Comparison of ENCODE assay signal across 19 mouse cellular contexts in the genomic region with DNA sequence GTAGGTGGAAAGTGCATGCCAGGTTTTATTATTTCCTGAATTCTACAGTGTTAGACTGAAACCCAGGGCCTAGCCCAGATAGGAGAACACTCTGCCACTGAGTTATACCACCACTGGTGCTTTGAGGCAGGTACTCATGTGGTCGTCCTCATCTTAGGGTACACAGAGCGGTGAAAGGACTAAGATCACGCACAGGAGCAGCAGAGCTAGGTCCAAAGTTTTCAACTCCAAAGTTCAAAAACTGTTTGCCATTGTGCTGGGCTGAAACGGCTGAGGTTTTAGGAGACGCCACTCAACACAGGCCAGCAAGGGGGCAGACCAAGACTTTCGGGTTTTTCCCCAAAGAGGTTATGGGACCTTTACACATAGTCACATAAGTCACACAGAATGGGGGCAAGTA. TPM values are rescaled to one million over a fixed set of nuclear protein-coding genes. Genes with fewer than 3 reads are reported as not detected.
DNase-seq lines count a peak whose midpoint lies in the region; ATAC-seq and TF ChIP-seq lines count a peak whose summit lies in the region.
"Had no signal": no experiment of that assay in that cellular context is flagged by ENCODE, and none has a peak within 500 bp of the region (broad histone marks: within the 10 kb centered on the region; RNA-seq: fewer than 3 reads in every experiment).

No protein-coding gene starts in this region.

- no peak overlapping the region for H3K4me2 ChIP-seq in kidney, embryonic 16.5 days (replicated peaks; ENCODE audit: low read depth, low read length)
- no peak overlapping the region for H3K4me2 ChIP-seq in midbrain, embryonic 12.5 days (replicated peaks)
- H3K4me2 ChIP-seq in midbrain, embryonic 14.5 days (ENCODE audit: low read length): no peak overlapping the region
- H3K4me2 ChIP-seq in liver, embryonic 13.5 days: no peak overlapping the region
- H3K4me2 ChIP-seq: forebrain, embryonic 13.5 days; heart, embryonic 11.5 days; hindbrain, embryonic 15.5 days had no signal

- peak; percentile 84 for DNase-seq in kidney, adult 2 months
- no peak for DNase-seq in midbrain, embryonic 14.5 days
- DNase-seq in liver, embryonic 13.5 days: no peak
- no peak for DNase-seq in cerebellum, postnatal 4 days (ENCODE audit: low spot score in 2 of 2)
- DNase-seq in right cerebral cortex, adult 18-20 months: no peak
- DNase-seq: adrenal gland, postnatal 36 days; cerebellum, adult 2 months; gastrocnemius, postnatal 25 days; heart, postnatal 14 days; layer of hippocampus, postnatal 36 days; left cerebral cortex, postnatal 4 days; thymus, postnatal 4 days had no signal

- peak overlapping the region; percentile 84 for H3K27ac ChIP-seq in kidney, adult 2 months (ENCODE audit: insufficient read depth, low read depth, low read length)
- no peak overlapping the region for H3K27ac ChIP-seq in kidney, embryonic 16.5 days (ENCODE audit: low read length)
- H3K27ac ChIP-seq in midbrain, embryonic 12.5 days (replicated peaks): 0 out of 2 replicates have a peak overlapping the region, but pooled peaks have one; percentile 2
- no peak overlapping the region for H3K27ac ChIP-seq in midbrain, embryonic 14.5 days (replicated peaks; ENCODE audit: low read depth, low read length)
- peak overlapping the region; percentile 67; the same call in 1 of the 2 replicates for H3K27ac ChIP-seq in liver, embryonic 13.5 days
- H3K27ac ChIP-seq: forebrain, embryonic 13.5 days; hindbrain, embryonic 15.5 days had no signal

- WGBS in kidney, adult 2 months: 66% methylated on average over 6 of the region's 6 CpGs
- 78% methylated on average over 6 of the region's 6 CpGs for WGBS in kidney, embryonic 16.5 days
- 89% methylated on average over 6 of the region's 6 CpGs for WGBS in midbrain, embryonic 12.5 days
- WGBS in midbrain, embryonic 14.5 days: 91% methylated on average over 6 of the region's 6 CpGs
- WGBS in liver, embryonic 13.5 days (ENCODE audit: insufficient replicate concordance): 71% methylated on average over 6 of the region's 6 CpGs

- H3K9me3 ChIP-seq in kidney, embryonic 16.5 days (ENCODE audit: low read length): no peaks in the 10 kb centered on the region
- H3K9me3 ChIP-seq in midbrain, embryonic 12.5 days: no peaks in the 10 kb centered on the region
- no peaks in the 10 kb centered on the region for H3K9me3 ChIP-seq in midbrain, embryonic 14.5 days (ENCODE audit: control insufficient read depth, low read length)
- no peaks in the 10 kb centered on the region for H3K9me3 ChIP-seq in liver, embryonic 13.5 days (replicated peaks)
- H3K9me3 ChIP-seq: forebrain, embryonic 13.5 days; hindbrain, embryonic 15.5 days; megakaryocyte, embryonic 14.5 days had no signal

- H3K9ac ChIP-seq in kidney, embryonic 16.5 days (replicated peaks; ENCODE audit: low read length): no peak overlapping the region
- H3K9ac ChIP-seq in midbrain, embryonic 12.5 days (replicated peaks): no peak overlapping the region
- no peak overlapping the region for H3K9ac ChIP-seq in midbrain, embryonic 14.5 days (replicated peaks; ENCODE audit: low read length)
- H3K9ac ChIP-seq in liver, embryonic 13.5 days: no peak overlapping the region
- H3K9ac ChIP-seq: forebrain, embryonic 13.5 days; hindbrain, embryonic 15.5 days had no signal

- H3K4me1 ChIP-seq in kidney, adult 2 months (ENCODE audit: control insufficient read depth, insufficient read depth, low read length): peaks cover 18% of the 10 kb centered on the region
- peaks cover 12% of the 10 kb centered on the region for H3K4me1 ChIP-seq in kidney, embryonic 16.5 days (ENCODE audit: insufficient read depth, low read length)
- H3K4me1 ChIP-seq in midbrain, embryonic 12.5 days: peaks cover 9% of the 10 kb centered on the region; the same call in 1 of the 2 replicates
- H3K4me1 ChIP-seq in midbrain, embryonic 14.5 days (ENCODE audit: control insufficient read depth, insufficient read depth, low read length): no peaks in the 10 kb centered on the region
- peaks cover 26% of the 10 kb centered on the region; the same call in 1 of the 2 replicates for H3K4me1 ChIP-seq in liver, embryonic 13.5 days (replicated peaks)

- no peaks in the 10 kb centered on the region for H3K27me3 ChIP-seq in kidney, adult 2 months (replicated peaks; ENCODE audit: control insufficient read depth, insufficient read depth, low read length)
- H3K27me3 ChIP-seq in kidney, embryonic 16.5 days (ENCODE audit: insufficient read depth, low read length): no peaks in the 10 kb centered on the region
- no peaks in the 10 kb centered on the region for H3K27me3 ChIP-seq in midbrain, embryonic 12.5 days
- no peaks in the 10 kb centered on the region for H3K27me3 ChIP-seq in midbrain, embryonic 14.5 days (ENCODE audit: control insufficient read depth, insufficient read depth, low read length)
- H3K27me3 ChIP-seq in liver, embryonic 13.5 days: peaks cover 40% of the 10 kb centered on the region
- H3K27me3 ChIP-seq: forebrain, embryonic 13.5 days; hindbrain, embryonic 15.5 days had no signal

- no peak for ATAC-seq in kidney, embryonic 16.5 days (ENCODE audit: low FRiP score, low TSS enrichment)
- ATAC-seq in midbrain, embryonic 12.5 days (ENCODE audit: low FRiP score, low read depth): no peak
- no peak for ATAC-seq in midbrain, embryonic 14.5 days (ENCODE audit: low FRiP score, low TSS enrichment)
- ATAC-seq in liver, embryonic 13.5 days (ENCODE audit: low read depth): no peak
- ATAC-seq: forebrain, embryonic 13.5 days; lung, postnatal 0 days had no signal

- no peak for TF ChIP-seq POLR2A in kidney, adult 2 months (IDR thresholded peaks at IDR 0.05; ENCODE audit: low read depth, low read length)

- H3K36me3 ChIP-seq in kidney, adult 2 months (ENCODE audit: control insufficient read depth, insufficient read depth, low read length): no peaks in the 10 kb centered on the region
- no peaks in the 10 kb centered on the region for H3K36me3 ChIP-seq in kidney, embryonic 16.5 days (ENCODE audit: insufficient read depth, low read length)
- H3K36me3 ChIP-seq in midbrain, embryonic 12.5 days: no peaks in the 10 kb centered on the region
- no peaks in the 10 kb centered on the region for H3K36me3 ChIP-seq in midbrain, embryonic 14.5 days (ENCODE audit: control insufficient read depth, insufficient read depth, low read length)
- H3K36me3 ChIP-seq in liver, embryonic 13.5 days: no peaks in the 10 kb centered on the region
- H3K36me3 ChIP-seq: hindbrain, embryonic 15.5 days had no signal

- H3K4me3 ChIP-seq in kidney, adult 2 months (ENCODE audit: insufficient read depth, low read depth, low read length): no peak overlapping the region
- no peak overlapping the region for H3K4me3 ChIP-seq in kidney, embryonic 16.5 days (ENCODE audit: low read length)
- H3K4me3 ChIP-seq in midbrain, embryonic 12.5 days: no peak overlapping the region
- no peak overlapping the region for H3K4me3 ChIP-seq in midbrain, embryonic 14.5 days (replicated peaks; ENCODE audit: low read depth, low read length)
- H3K4me3 ChIP-seq in liver, embryonic 13.5 days (replicated peaks): no peak overlapping the region
- H3K4me3 ChIP-seq: forebrain, embryonic 13.5 days; hindbrain, embryonic 15.5 days; megakaryocyte, embryonic 14.5 days had no signal

- TF ChIP-seq CTCF in kidney, adult 2 months (conservative IDR thresholded peaks at IDR 0.05; ENCODE audit: insufficient read depth, insufficient read length, low read depth, low read length): no peak; the same call in 1 of the 2 replicates

RNA-seq across cellular contexts. Expression of a gene that starts 21.7 kb away (rescaled TPM):
- 564 and 569 TPM in 2 replicates for polyA plus RNA-seq in kidney, adult 2 months (2012; rRNA removed)
- 19.2 and 19.3 TPM in 2 replicates for polyA plus RNA-seq in kidney, embryonic 16.5 days (2015; fragmentation: Nextera tagmentation; extraction: Ambion mirVana)
- polyA plus RNA-seq in midbrain, embryonic 12.5 days (2016; fragmentation: Nextera tagmentation; extraction: Ambion mirVana): 14.7 and 17.1 TPM in 2 replicates
- polyA plus RNA-seq in midbrain, embryonic 14.5 days (2014; fragmentation: Nextera tagmentation; extraction: Ambion mirVana): 6.0 and 6.1 TPM in 2 replicates
- polyA plus RNA-seq in liver, embryonic 13.5 days (2015; fragmentation: Nextera tagmentation; extraction: Ambion mirVana): 6.3 and 8.2 TPM in 2 replicates

Comparison
In these comparisons a context has a peak if more than half of its experiments do, and no peak if none do; other contexts are left out.
1. H3K27ac ChIP-seq: peak in kidney, adult 2 months (single experiment), midbrain, embryonic 12.5 days (single experiment) and liver, embryonic 13.5 days (single experiment); none in kidney, embryonic 16.5 days (single experiment) and midbrain, embryonic 14.5 days (single experiment).
2. RNA of a gene that starts 21.7 kb away (polyA plus RNA-seq): 564 to 569 TPM in kidney, adult 2 months; 19.2 to 19.3 TPM in kidney, embryonic 16.5 days, 14.7 to 17.1 TPM in midbrain, embryonic 12.5 days, 6.3 to 8.2 TPM in liver, embryonic 13.5 days and 6.0 to 6.1 TPM in midbrain, embryonic 14.5 days; every median in the first group is over 10 times any median in the second.